Mouse (Mus musculus) spleen, adult 18-20 months (tissue): ENCODE data around the gene Carmil2.

ENCODE experiments used
- DNase-seq, 2 experiments: peaks; one replicate each; pipeline ENCODE4 v3.0.0; 2022; ENCODE audit warnings: mixed read lengths in 2 of 2

The Carmil2 gene

DNA sequence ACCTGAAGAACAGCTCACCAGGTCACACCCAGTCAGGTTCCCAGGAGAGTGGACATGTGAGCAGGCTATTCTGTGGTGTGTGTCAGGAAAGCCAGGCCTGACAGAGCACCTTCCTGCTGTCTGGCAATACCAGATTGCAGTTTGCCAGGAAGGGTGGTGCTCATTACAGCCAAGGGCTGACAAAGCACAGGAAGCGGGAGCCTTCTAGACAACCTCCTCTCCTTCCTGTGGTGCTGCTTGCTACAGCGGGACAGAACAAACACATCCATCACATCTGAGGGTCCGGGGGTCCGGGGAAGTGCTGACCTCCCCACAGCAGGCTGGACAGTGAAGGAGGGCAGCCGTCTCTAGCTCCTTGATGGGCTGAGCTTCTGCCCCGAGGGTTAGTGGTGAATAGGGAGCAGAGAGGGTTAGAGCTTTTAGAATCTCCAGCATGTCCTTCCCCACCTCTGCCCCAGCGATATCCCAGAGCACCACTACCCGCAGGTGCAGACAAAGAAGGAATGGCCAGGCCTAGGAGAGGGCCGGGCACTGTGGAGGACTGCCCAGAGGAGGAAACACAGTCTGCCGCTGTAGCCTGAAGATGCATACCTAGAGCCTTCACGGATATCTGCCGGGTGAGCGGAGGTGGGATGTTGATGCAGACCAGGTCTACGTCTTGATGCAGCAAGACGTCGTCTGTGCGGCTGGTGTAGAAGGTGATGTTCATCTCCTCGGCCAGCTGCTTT, 41.5 kb downstream of the Carmil2 start:
- no peak for DNase-seq

DNA sequence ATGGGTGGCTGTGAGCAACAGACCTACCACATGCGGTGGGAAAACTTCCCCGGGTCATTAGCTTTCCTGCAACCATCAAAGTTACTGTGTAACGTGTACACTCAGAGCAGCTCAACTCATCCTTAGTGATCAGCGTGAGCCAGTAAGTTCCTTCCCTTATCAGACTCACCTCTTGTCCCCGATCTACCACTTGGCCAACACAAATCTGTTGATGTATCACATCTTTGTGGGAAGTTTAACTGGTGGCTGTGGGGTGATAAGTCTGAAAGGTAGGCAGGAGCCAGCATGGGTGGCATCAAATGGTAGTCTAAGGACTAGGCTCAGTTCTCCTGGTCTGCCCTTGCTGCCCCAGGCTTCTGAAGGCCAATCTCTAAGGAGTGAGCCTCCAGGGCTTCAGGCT, 46.1 kb downstream of the Carmil2 start:
- no peak for DNase-seq

DNA sequence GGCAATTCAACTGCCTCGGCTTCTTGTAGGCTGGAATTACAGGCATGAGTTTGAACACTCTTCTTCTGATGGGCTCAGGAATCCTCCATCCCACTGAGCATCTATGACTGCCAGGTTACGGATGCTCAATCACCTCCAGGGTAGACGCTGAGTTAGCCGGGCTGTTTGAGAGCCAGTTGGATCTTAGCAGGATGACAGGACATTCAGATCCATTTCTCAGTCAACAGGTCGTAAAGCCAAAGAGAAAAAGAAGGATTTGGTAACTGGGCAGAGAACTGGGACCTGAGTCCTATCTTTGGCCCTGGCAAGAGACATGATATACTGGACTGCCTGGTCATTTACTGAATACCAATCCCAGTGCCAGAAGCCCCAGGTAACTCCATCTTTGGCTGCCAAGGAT, 53.1 kb downstream of the Carmil2 start:
- no peak for DNase-seq

DNA sequence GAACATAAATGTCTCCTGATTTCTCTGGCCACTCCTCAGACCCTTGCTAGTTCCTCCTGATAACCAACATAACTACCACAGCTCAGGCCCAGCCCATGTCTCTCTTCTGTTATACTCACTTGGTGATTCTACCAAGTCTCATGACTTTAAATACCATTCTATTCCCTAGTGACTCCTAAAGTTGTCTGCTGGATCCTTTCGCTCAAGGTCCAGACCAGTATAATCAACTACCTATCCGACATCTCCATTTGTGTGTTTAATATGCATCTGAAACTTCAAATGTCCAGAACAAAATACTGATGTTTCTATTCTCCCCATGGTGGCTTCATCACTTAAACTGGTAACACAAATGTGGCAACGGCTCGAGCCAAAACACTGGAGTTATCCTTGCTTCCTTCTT, 57.2 kb downstream of the Carmil2 start:
- no peak for DNase-seq
